Mouse (Mus musculus): ENCODE data around the gene Rarres2.

GRCm38 (mm10) chr6:48596545-48597232 lies 24.1 kb upstream of the Rarres2 start:
- TF ChIP-seq POLR2A (IDR thresholded peaks at IDR 0.05; ENCODE audit: low read depth, low read length) (no peak), CTCF (IDR thresholded peaks at IDR 0.05; ENCODE audit: extremely low read depth, insufficient read depth, insufficient read length, insufficient replicate concordance) (no peak)
